Mouse (Mus musculus): Measurements from ENCODE around the gene Tipin. TPM values are rescaled to one million over a fixed set of nuclear protein-coding genes. Genes with fewer than 3 reads are reported as not detected.
"Not testable (repeated sequence)": the region's sequence is repeated elsewhere in the genome, so short reads cannot be mapped to it uniquely, and the experiment has no call there.

The Tipin gene
- polyA plus RNA-seq, 1 experiment from 2014 or later: 145 TPM

DNA sequence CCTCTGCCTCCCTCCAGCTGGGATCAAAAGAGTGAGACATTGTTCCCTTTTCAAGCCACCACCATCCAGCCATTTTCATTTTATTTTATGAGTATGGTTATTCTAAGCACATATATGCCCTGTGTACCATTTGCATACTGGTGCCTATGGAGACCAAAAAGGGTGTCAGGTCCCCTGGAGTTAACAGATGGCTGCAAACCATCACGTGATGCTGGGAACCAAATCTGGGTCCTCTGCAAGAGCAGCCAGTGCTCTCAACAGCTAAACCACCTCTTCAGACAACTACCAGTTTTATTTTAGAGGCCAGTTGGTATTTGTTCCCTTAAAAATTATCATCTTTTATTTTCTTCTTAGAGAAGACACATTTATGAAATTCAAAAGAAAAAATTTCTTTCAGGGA is 16.6 kb upstream of the Tipin start:
- H3K36me3 ChIP-seq (ENCODE audit: control insufficient read depth, insufficient read depth): no peaks in the 10 kb centered on the region
- no peak for ATAC-seq (ENCODE audit: low read depth)
- H3K4me2 ChIP-seq (ENCODE audit: low read depth, low read length): no peak overlapping the region
- H3K9ac ChIP-seq (ENCODE audit: low read depth, low read length): no peak overlapping the region
- H3K27ac ChIP-seq (ENCODE audit: low read length): no peak overlapping the region
- WGBS (ENCODE audit: insufficient replicate concordance): 33% methylated on average over 1 of the region's 1 CpGs
- no peak overlapping the region for H3K4me3 ChIP-seq (ENCODE audit: low read depth, low read length)
- H3K27me3 ChIP-seq (ENCODE audit: control insufficient read depth, insufficient read depth, low read depth, low read length): no peaks in the 10 kb centered on the region
- H3K9me3 ChIP-seq (replicated peaks; ENCODE audit: control insufficient read depth, low read length): no peaks in the 10 kb centered on the region
- H3K4me1 ChIP-seq (ENCODE audit: control insufficient read depth, low read depth, low read length): no peaks in the 10 kb centered on the region

DNA sequence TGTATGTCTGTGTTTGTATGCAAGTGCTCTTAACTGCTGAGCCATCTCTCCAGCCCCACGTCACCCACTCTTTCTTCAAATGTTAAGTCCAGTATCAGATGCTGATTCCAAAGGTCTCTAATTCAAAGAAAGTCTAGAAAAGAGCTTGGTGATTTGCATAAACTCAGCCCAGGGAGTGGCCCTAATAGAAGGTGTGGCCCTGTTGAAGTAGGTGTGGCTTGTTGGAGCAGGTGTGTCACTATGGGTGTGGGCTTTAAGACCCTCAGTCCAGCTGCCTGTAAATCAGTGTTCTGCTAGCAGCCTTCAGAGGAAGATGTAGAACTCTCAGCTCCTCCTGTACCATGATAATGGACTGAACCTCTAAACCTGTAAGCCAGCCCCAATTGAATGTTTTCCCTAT is 14.2 kb upstream of the Tipin start:
- 63% methylated on average over 1 of the region's 1 CpGs for WGBS (ENCODE audit: insufficient replicate concordance)
- no peak for ATAC-seq (ENCODE audit: low read depth)
- no peak overlapping the region for H3K4me2 ChIP-seq (ENCODE audit: low read depth, low read length)
- no peak overlapping the region for H3K27ac ChIP-seq (ENCODE audit: low read length)
- no peaks in the 10 kb centered on the region for H3K27me3 ChIP-seq (ENCODE audit: control insufficient read depth, insufficient read depth, low read depth, low read length)
- H3K4me3 ChIP-seq (ENCODE audit: low read depth, low read length): no peak overlapping the region
- H3K36me3 ChIP-seq (ENCODE audit: control insufficient read depth, insufficient read depth): no peaks in the 10 kb centered on the region
- no peaks in the 10 kb centered on the region for H3K4me1 ChIP-seq (ENCODE audit: control insufficient read depth, low read depth, low read length)
- no peak overlapping the region for H3K9ac ChIP-seq (ENCODE audit: low read depth, low read length)
- H3K9me3 ChIP-seq (replicated peaks; ENCODE audit: control insufficient read depth, low read length): no peaks in the 10 kb centered on the region

DNA sequence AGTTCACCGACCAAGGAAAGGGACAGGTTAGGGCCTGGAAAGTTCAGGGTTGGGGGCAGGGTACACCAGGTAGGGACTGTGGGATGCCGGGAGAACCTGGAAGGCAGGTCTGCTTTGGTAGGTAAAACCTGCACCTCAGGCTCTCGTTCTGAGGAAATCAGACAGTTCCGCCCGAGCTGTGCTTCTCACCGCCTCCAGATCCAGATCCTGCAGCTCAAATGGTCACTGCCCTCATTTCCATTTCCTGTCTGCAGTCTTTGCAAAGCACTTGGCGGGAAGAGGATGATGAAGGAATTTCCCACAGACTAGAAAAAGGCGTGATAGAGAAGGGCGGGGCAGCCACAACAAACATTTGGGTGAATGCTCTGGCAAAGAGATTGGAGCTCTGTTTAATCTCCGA is 13.2 kb upstream of the Tipin start:
- H3K4me1 ChIP-seq (ENCODE audit: control insufficient read depth, low read depth, low read length): no peaks in the 10 kb centered on the region
- H3K4me3 ChIP-seq (ENCODE audit: low read depth, low read length): no peak overlapping the region
- no peaks in the 10 kb centered on the region for H3K27me3 ChIP-seq (ENCODE audit: control insufficient read depth, insufficient read depth, low read depth, low read length)
- H3K4me2 ChIP-seq (ENCODE audit: low read depth, low read length): no peak overlapping the region
- WGBS (ENCODE audit: insufficient replicate concordance): 60% methylated on average over 10 of the region's 10 CpGs
- ATAC-seq (ENCODE audit: low read depth): no peak
- H3K27ac ChIP-seq (ENCODE audit: low read length): no peak overlapping the region
- H3K9ac ChIP-seq (ENCODE audit: low read depth, low read length): no peak overlapping the region
- no peaks in the 10 kb centered on the region for H3K36me3 ChIP-seq (ENCODE audit: control insufficient read depth, insufficient read depth)
- H3K9me3 ChIP-seq (replicated peaks; ENCODE audit: control insufficient read depth, low read length): no peaks in the 10 kb centered on the region

GRCm38 (mm10) chr9:64268836-64269235 is 12.5 kb upstream of the Tipin start:
- H3K36me3 ChIP-seq (ENCODE audit: control insufficient read depth, insufficient read depth); H3K27me3 ChIP-seq (ENCODE audit: control insufficient read depth, insufficient read depth, low read depth, low read length); H3K4me1 ChIP-seq (ENCODE audit: control insufficient read depth, low read depth, low read length); H3K4me3 ChIP-seq (ENCODE audit: low read depth, low read length); H3K4me2 ChIP-seq (ENCODE audit: low read depth, low read length); ATAC-seq (ENCODE audit: low read depth); H3K9me3 ChIP-seq (replicated peaks; ENCODE audit: control insufficient read depth, low read length); H3K9ac ChIP-seq (ENCODE audit: low read depth, low read length); H3K27ac ChIP-seq (ENCODE audit: low read length): not testable (repeated sequence)
- 77% methylated on average over 8 of the region's 8 CpGs for WGBS (ENCODE audit: insufficient replicate concordance)

DNA sequence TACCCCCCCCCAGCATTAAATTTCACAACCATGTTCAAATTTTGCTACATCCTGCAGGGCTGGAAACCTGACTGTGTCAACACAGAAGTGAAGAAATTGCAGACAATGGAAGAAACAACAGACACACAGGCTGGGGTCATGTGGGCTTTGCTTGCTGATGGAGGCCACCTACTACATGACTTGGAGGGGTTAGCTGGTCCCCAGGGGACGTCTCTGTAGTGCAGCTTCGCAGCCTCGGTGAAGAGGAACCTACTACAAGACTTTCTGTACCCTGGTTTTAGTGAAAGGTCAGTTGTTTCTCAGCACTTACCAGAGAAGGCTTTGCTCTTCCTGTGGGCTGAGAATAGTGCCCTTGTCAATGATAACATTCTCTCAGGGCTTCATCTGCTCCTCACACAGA is 10.1 kb upstream of the Tipin start:
- Histone ChIP-seq H3K4me2 (ENCODE audit: low read depth, low read length) (no peak overlapping the region), H3K27me3 (ENCODE audit: control insufficient read depth, insufficient read depth, low read depth, low read length) (no peaks in the 10 kb centered on the region), H3K36me3 (ENCODE audit: control insufficient read depth, insufficient read depth) (no peaks in the 10 kb centered on the region), H3K4me3 (ENCODE audit: low read depth, low read length) (no peak overlapping the region), H3K4me1 (ENCODE audit: control insufficient read depth, low read depth, low read length) (no peaks in the 10 kb centered on the region), H3K9me3 (replicated peaks; ENCODE audit: control insufficient read depth, low read length) (no peaks in the 10 kb centered on the region), H3K27ac (ENCODE audit: low read length) (no peak overlapping the region), H3K9ac (ENCODE audit: low read depth, low read length) (no peak overlapping the region)
- ATAC-seq (ENCODE audit: low read depth): no peak
- 32% methylated on average over 3 of the region's 3 CpGs for WGBS (ENCODE audit: insufficient replicate concordance)

- H3K36me3 ChIP-seq (ENCODE audit: control insufficient read depth, insufficient read depth): no peaks in the 10 kb centered on the region
- WGBS (ENCODE audit: insufficient replicate concordance): 34% methylated on average over 7 of the region's 7 CpGs
- H3K4me1 ChIP-seq (ENCODE audit: control insufficient read depth, low read depth, low read length): no peaks in the 10 kb centered on the region
- no peak overlapping the region for H3K4me3 ChIP-seq (ENCODE audit: low read depth, low read length)
- no peak overlapping the region for H3K9ac ChIP-seq (ENCODE audit: low read depth, low read length)
- H3K27ac ChIP-seq (ENCODE audit: low read length): no peak overlapping the region
- ATAC-seq (ENCODE audit: low read depth): no peak
- no peak overlapping the region for H3K4me2 ChIP-seq (ENCODE audit: low read depth, low read length)
- no peaks in the 10 kb centered on the region for H3K9me3 ChIP-seq (replicated peaks; ENCODE audit: control insufficient read depth, low read length)
- H3K27me3 ChIP-seq (ENCODE audit: control insufficient read depth, insufficient read depth, low read depth, low read length): no peaks in the 10 kb centered on the region
Measured at GRCm38 (mm10) chr9:64272611-64273010, 8.8 kb upstream of the Tipin start.

- H3K9ac ChIP-seq (ENCODE audit: low read depth, low read length): no peak overlapping the region
- H3K27ac ChIP-seq (ENCODE audit: low read length): no peak overlapping the region
- ATAC-seq (ENCODE audit: low read depth): no peak
- no peaks in the 10 kb centered on the region for H3K36me3 ChIP-seq (ENCODE audit: control insufficient read depth, insufficient read depth)
- no peaks in the 10 kb centered on the region for H3K4me1 ChIP-seq (ENCODE audit: control insufficient read depth, low read depth, low read length)
- H3K9me3 ChIP-seq (replicated peaks; ENCODE audit: control insufficient read depth, low read length): no peaks in the 10 kb centered on the region
- WGBS (ENCODE audit: insufficient replicate concordance): 62% methylated on average over 4 of the region's 4 CpGs
- no peak overlapping the region for H3K4me2 ChIP-seq (ENCODE audit: low read depth, low read length)
- H3K4me3 ChIP-seq (ENCODE audit: low read depth, low read length): no peak overlapping the region
- no peaks in the 10 kb centered on the region for H3K27me3 ChIP-seq (ENCODE audit: control insufficient read depth, insufficient read depth, low read depth, low read length)
Measured at GRCm38 (mm10) chr9:64273757-64274156, 7.6 kb upstream of the Tipin start.

DNA sequence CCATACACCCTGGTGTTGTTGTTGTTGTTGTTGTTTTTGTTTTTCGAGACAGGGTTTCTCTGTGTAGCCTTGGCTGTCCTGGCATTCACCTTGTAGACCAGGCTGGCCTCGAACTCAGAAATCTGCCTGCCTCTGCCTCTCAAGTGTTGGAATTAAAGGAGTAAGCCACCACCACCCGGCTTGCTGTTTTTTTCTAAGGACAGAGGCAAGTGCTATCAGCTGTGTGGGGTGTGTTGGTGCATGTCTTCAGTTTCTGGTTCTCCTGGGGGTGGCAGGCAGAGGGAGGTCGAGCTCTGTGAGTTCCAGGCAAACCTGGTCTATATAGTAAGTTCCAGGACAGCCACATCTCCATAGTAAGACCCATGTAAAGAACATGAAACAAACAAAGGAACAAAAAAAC is 7.1 kb upstream of the Tipin start:
- Histone ChIP-seq H3K9me3 (replicated peaks; ENCODE audit: control insufficient read depth, low read length) (no peaks in the 10 kb centered on the region), H3K4me2 (ENCODE audit: low read depth, low read length) (no peak overlapping the region), H3K27ac (ENCODE audit: low read length) (no peak overlapping the region), H3K4me3 (ENCODE audit: low read depth, low read length) (no peak overlapping the region), H3K36me3 (ENCODE audit: control insufficient read depth, insufficient read depth) (no peaks in the 10 kb centered on the region), H3K9ac (ENCODE audit: low read depth, low read length) (no peak overlapping the region), H3K27me3 (ENCODE audit: control insufficient read depth, insufficient read depth, low read depth, low read length) (no peaks in the 10 kb centered on the region), H3K4me1 (ENCODE audit: control insufficient read depth, low read depth, low read length) (no peaks in the 10 kb centered on the region)
- 67% methylated on average over 4 of the region's 4 CpGs for WGBS (ENCODE audit: insufficient replicate concordance)
- no peak for ATAC-seq (ENCODE audit: low read depth)

DNA sequence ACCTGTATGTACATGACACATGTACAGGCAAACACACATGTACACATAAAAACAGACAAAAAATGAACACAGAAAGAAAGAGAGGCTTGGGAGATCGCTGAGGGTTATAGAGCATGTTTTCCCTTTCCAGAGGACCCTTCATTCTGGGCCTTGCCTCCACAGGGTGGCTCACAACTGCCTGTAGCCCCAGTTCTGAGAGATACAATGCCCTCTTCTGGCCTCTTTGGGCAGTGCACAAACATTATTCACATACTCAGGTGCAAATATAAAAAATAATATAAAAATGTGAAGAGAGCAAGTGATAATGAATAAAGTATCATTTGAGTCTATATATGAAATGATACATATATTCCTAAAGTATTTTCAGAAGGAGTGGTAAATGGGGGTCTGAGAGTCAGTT is 6.5 kb upstream of the Tipin start:
- 71% methylated on average over 1 of the region's 1 CpGs for WGBS (ENCODE audit: insufficient replicate concordance)
- Histone ChIP-seq H3K4me3 (ENCODE audit: low read depth, low read length) (no peak overlapping the region), H3K36me3 (ENCODE audit: control insufficient read depth, insufficient read depth) (no peaks in the 10 kb centered on the region), H3K27me3 (ENCODE audit: control insufficient read depth, insufficient read depth, low read depth, low read length) (no peaks in the 10 kb centered on the region), H3K4me2 (ENCODE audit: low read depth, low read length) (no peak overlapping the region), H3K4me1 (ENCODE audit: control insufficient read depth, low read depth, low read length) (no peaks in the 10 kb centered on the region), H3K27ac (ENCODE audit: low read length) (no peak overlapping the region), H3K9me3 (replicated peaks; ENCODE audit: control insufficient read depth, low read length) (no peaks in the 10 kb centered on the region), H3K9ac (ENCODE audit: low read depth, low read length) (no peak overlapping the region)
- ATAC-seq (ENCODE audit: low read depth): no peak

DNA sequence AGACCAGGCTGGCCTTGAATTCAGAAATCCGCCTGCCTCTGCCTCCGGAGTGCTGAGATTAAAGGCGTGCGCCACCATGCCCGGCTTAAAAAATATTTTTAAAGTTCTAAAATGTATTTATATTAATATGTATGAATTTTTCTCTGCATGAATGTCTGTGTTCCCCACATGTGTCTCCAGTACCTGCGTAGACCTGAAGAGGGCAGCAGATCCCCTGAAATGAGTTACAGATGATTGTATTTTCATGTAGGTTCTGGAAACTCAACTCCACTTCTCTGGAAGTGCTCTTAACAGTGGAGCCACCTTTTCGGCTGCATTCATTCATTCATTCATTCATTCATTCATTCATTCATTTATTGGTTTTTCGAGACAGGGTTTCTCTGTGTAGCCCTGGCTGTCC is 3.7 kb upstream of the Tipin start:
- H3K9ac ChIP-seq (ENCODE audit: low read depth, low read length): no peak overlapping the region
- ATAC-seq (ENCODE audit: low read depth): no peak
- WGBS (ENCODE audit: insufficient replicate concordance): 42% methylated on average over 8 of the region's 8 CpGs

More for the DNA sequence above, 3.7 kb upstream of the Tipin start:
- H3K4me1 ChIP-seq (ENCODE audit: control insufficient read depth, low read depth, low read length): peaks cover 4% of the 10 kb centered on the region; the same call in 1 of the 2 replicates
- H3K4me3 ChIP-seq (ENCODE audit: low read depth, low read length): no peak overlapping the region
- no peaks in the 10 kb centered on the region for H3K36me3 ChIP-seq (ENCODE audit: control insufficient read depth, insufficient read depth)
- H3K4me2 ChIP-seq (ENCODE audit: low read depth, low read length): no peak overlapping the region
- no peaks in the 10 kb centered on the region for H3K9me3 ChIP-seq (replicated peaks; ENCODE audit: control insufficient read depth, low read length)
- H3K27ac ChIP-seq (ENCODE audit: low read length): no peak overlapping the region
- H3K27me3 ChIP-seq (ENCODE audit: control insufficient read depth, insufficient read depth, low read depth, low read length): no peaks in the 10 kb centered on the region
